Mouse (Mus musculus) WW6 (cell line): Measurements from ENCODE around the gene Xrra1.
"Not testable (repeated sequence)": the region's sequence is repeated elsewhere in the genome, so short reads cannot be mapped to it uniquely, and the experiment has no call there.

ENCODE experiments used
- DNase-seq: peaks from one replicate; pipeline ENCODE4 v3.0.0-alpha.2; 2013; ENCODE audit warnings: low read depth, low spot score

Xrra1 gene

GRCm38 (mm10) chr7:99858813-99859585, at the start of gene Xrra1:
Gene Xrra1 (plus strand): TSS chr7:99859116.
- DNase-seq, result peak; percentile 96

GRCm38 (mm10) chr7:99810814-99811213, 48.1 kb upstream of the Xrra1 start:
- DNase-seq, result no peak

GRCm38 (mm10) chr7:99811661-99812060, 47.3 kb upstream of the Xrra1 start:
- DNase-seq, result no peak

GRCm38 (mm10) chr7:99813394-99813793, 45.5 kb upstream of the Xrra1 start:
- DNase-seq, result no peak

GRCm38 (mm10) chr7:99818181-99818725, 40.7 kb upstream of the Xrra1 start:
- DNase-seq, result not testable (repeated sequence)

- no peak for DNase-seq
These were observed 37.0 kb upstream of the Xrra1 start for GRCm38 (mm10) chr7:99821953-99822352.

- no peak for DNase-seq
These were observed 36.5 kb upstream of the Xrra1 start for GRCm38 (mm10) chr7:99822426-99822825.

GRCm38 (mm10) chr7:99823045-99823663, 35.8 kb upstream of the Xrra1 start:
- DNase-seq, result no peak

GRCm38 (mm10) chr7:99824649-99825483, 34.0 kb upstream of the Xrra1 start:
- DNase-seq, result no peak

- no peak for DNase-seq
These were observed 33.4 kb upstream of the Xrra1 start for GRCm38 (mm10) chr7:99825511-99825910.

- no peak for DNase-seq
These were observed 32.8 kb upstream of the Xrra1 start for GRCm38 (mm10) chr7:99826096-99826495.

- peak; percentile 83 for DNase-seq
These were observed 30.8 kb upstream of the Xrra1 start, which contains the start of gene Neu3 for GRCm38 (mm10) chr7:99828083-99828570. Gene Neu3 (minus strand): TSS chr7:99828417.

GRCm38 (mm10) chr7:99833115-99833845, 25.6 kb upstream of the Xrra1 start:
- no peak for DNase-seq

- no peak for DNase-seq
These were observed 25.1 kb upstream of the Xrra1 start for GRCm38 (mm10) chr7:99833846-99834222.

GRCm38 (mm10) chr7:99834314-99834853, 24.5 kb upstream of the Xrra1 start:
- DNase-seq, result no peak

GRCm38 (mm10) chr7:99836781-99837180, 22.1 kb upstream of the Xrra1 start:
- no peak for DNase-seq

- no peak for DNase-seq
These were observed 21.4 kb upstream of the Xrra1 start for GRCm38 (mm10) chr7:99837358-99838071.

GRCm38 (mm10) chr7:99838241-99838640, 20.7 kb upstream of the Xrra1 start:
- DNase-seq, result no peak

GRCm38 (mm10) chr7:99845533-99846236, 13.2 kb upstream of the Xrra1 start:
- no peak for DNase-seq
